Mouse (Mus musculus) cerebral cortex, adult 2 months (tissue): ENCODE measurements around the gene Fnbp1.

Experiments used
- WGBS: fragments of 180-500 bp; shearing (Covaris S2); methylation state at CpG from one replicate; pipeline ENCODE4 v1.1.7; 2018; 5-methylcytosine and 5-hydroxymethylcytosine counted together

Fnbp1 gene

GRCm38 (mm10) chr2:31123493-31123892 lies 18.3 kb downstream of the Fnbp1 start:
- WGBS, result 89% methylated on average over 5 of the region's 5 CpGs

- 80% methylated on average over 5 of the region's 5 CpGs for WGBS
These were observed 19.0 kb downstream of the Fnbp1 start for GRCm38 (mm10) chr2:31122806-31123205.

GRCm38 (mm10) chr2:31121131-31121693 lies 20.6 kb downstream of the Fnbp1 start:
- WGBS, result 79% methylated on average over 7 of the region's 7 CpGs

GRCm38 (mm10) chr2:31119795-31120194 lies 22.0 kb downstream of the Fnbp1 start:
- 56% methylated on average over 13 of the region's 13 CpGs for WGBS

- 66% methylated on average over 10 of the region's 10 CpGs for WGBS
These were observed 23.0 kb downstream of the Fnbp1 start for GRCm38 (mm10) chr2:31118639-31119380.

- WGBS, result 52% methylated on average over 3 of the region's 3 CpGs
These were observed 23.6 kb downstream of the Fnbp1 start for GRCm38 (mm10) chr2:31118211-31118610.

GRCm38 (mm10) chr2:31115943-31116731 lies 25.7 kb downstream of the Fnbp1 start:
- WGBS, result 65% methylated on average over 10 of the region's 10 CpGs

GRCm38 (mm10) chr2:31115091-31115942 lies 26.5 kb downstream of the Fnbp1 start:
- 80% methylated on average over 10 of the region's 10 CpGs for WGBS

- WGBS, result 92% methylated on average over 2 of the region's 2 CpGs
These were observed 27.6 kb downstream of the Fnbp1 start for GRCm38 (mm10) chr2:31114205-31114604.

- WGBS, result 34% methylated on average over 6 of the region's 6 CpGs
These were observed 30.1 kb downstream of the Fnbp1 start for GRCm38 (mm10) chr2:31111685-31112084.

- WGBS, result 36% methylated on average over 12 of the region's 12 CpGs
These were observed 31.8 kb downstream of the Fnbp1 start for GRCm38 (mm10) chr2:31109960-31110548.

- 62% methylated on average over 6 of the region's 6 CpGs for WGBS
These were observed 33.6 kb downstream of the Fnbp1 start for GRCm38 (mm10) chr2:31108186-31108585.

GRCm38 (mm10) chr2:31106621-31107320 lies 35.0 kb downstream of the Fnbp1 start:
- 23% methylated on average over 11 of the region's 11 CpGs for WGBS

- WGBS, result 92% methylated on average over 3 of the region's 3 CpGs
These were observed 35.8 kb downstream of the Fnbp1 start for GRCm38 (mm10) chr2:31106004-31106403.

GRCm38 (mm10) chr2:31105279-31105678 lies 36.5 kb downstream of the Fnbp1 start:
- WGBS, result 56% methylated on average over 3 of the region's 3 CpGs

- 67% methylated on average over 8 of the region's 8 CpGs for WGBS
These were observed 38.5 kb downstream of the Fnbp1 start for GRCm38 (mm10) chr2:31103321-31103720.

GRCm38 (mm10) chr2:31101285-31101684 lies 40.5 kb downstream of the Fnbp1 start:
- WGBS, result 80% methylated on average over 3 of the region's 3 CpGs

- WGBS, result 73% methylated on average over 8 of the region's 8 CpGs
These were observed 42.7 kb downstream of the Fnbp1 start for GRCm38 (mm10) chr2:31099079-31099478.

GRCm38 (mm10) chr2:31098616-31099015 lies 43.2 kb downstream of the Fnbp1 start:
- WGBS, result 87% methylated on average over 11 of the region's 11 CpGs

- WGBS, result 64% methylated on average over 2 of the region's 2 CpGs
These were observed 44.5 kb downstream of the Fnbp1 start for GRCm38 (mm10) chr2:31097276-31097675.

- WGBS, result 70% methylated on average over 15 of the region's 15 CpGs
These were observed 45.7 kb downstream of the Fnbp1 start for GRCm38 (mm10) chr2:31096119-31096518.
